Mouse (Mus musculus) testis, adult 2 months (tissue): ENCODE measurements around the gene Sgms2. TPM values are rescaled to one million over a fixed set of nuclear protein-coding genes. Genes with fewer than 3 reads are reported as not detected.

Source experiments
- H3K27ac ChIP-seq: fragments of 200-500 bp; 2 replicates; pipeline ENCODE4 v1.5.1; 2012; ENCODE audit warnings: low read depth, low read length; ENCODE audit not compliant: control insufficient read depth, insufficient read depth
- H3K27me3 ChIP-seq: fragments of 200-500 bp; 2 replicates; pipeline ENCODE4 v1.6.1; 2012; ENCODE audit warnings: mild to moderate bottlenecking, low read length, moderate library complexity; ENCODE audit not compliant: control insufficient read depth, insufficient read depth
- H3K36me3 ChIP-seq: fragments of 200-500 bp; 2 replicates; pipeline ENCODE4 v1.6.1; 2012; ENCODE audit warnings: mild to moderate bottlenecking, low read length; ENCODE audit not compliant: control insufficient read depth, insufficient read depth
- H3K4me1 ChIP-seq: fragments of 200-500 bp; 2 replicates; pipeline ENCODE4 v1.6.1; 2012; ENCODE audit warnings: low read length; ENCODE audit not compliant: control insufficient read depth, insufficient read depth
- H3K4me3 ChIP-seq: fragments of 200-500 bp; 2 replicates; pipeline ENCODE4 v1.5.1; 2012; ENCODE audit warnings: low read depth, mild to moderate bottlenecking, low read length, moderate library complexity, mixed read lengths; ENCODE audit not compliant: control insufficient read depth
- CTCF ChIP-seq: fragments of 200-500 bp; IDR thresholded peaks from 2 replicates; pipeline ENCODE4 v1.5.1; 2012; ENCODE audit warnings: low read depth, mild to moderate bottlenecking, inconsistent platforms, low read length, moderate library complexity; ENCODE audit not compliant: control insufficient read depth, insufficient read depth, insufficient replicate concordance
- POLR2A ChIP-seq: fragments of 200-500 bp; IDR thresholded peaks from 2 replicates; pipeline ENCODE4 v1.6.1; 2012; ENCODE audit warnings: low read depth, mild to moderate bottlenecking, inconsistent platforms, low read length, moderate library complexity; ENCODE audit not compliant: control insufficient read depth
- polyA plus RNA-seq: library from polyadenylated mRNA; depleted of rRNA; stranded (reverse); fragments of >200 nt; gene quantifications from 2 replicates; pipeline ENCODE4 v1.2.3, GENCODE M21; 2012

The Sgms2 gene
- polyA plus RNA-seq, 1 experiment, result 48.2 TPM

DNA sequence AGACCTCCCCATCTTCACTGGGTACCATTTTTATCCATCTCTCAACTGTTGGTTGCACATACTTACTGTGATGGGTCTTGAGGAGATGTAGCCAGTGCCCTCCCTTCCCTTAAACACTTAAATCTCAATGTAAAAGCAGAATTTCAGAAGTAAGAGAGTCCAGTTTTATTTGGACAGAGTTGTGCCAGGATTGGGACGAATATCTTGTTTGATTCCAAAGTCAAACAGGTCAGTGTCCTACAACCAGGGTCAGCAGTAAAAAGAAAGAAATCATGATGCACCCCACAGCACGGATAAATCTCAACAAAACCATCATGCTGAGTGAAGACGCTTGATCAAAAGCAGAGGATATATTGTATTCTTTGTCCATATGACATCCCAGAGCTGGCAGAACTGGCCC is 183.4 kb downstream of the Sgms2 start:
- Histone ChIP-seq H3K27ac (no peak overlapping the region), H3K27me3 (no peaks in the 10 kb centered on the region), H3K4me3 (no peak overlapping the region), H3K4me1 (peaks cover 2% of the 10 kb centered on the region; the same call in 1 of the 2 replicates), H3K36me3 (no peaks in the 10 kb centered on the region)
- TF ChIP-seq POLR2A (no peak), CTCF (no peak)

GRCm38 (mm10) chr3:131306255-131306654 is 185.0 kb downstream of the Sgms2 start:
- no peak overlapping the region for H3K4me3 ChIP-seq
- no peaks in the 10 kb centered on the region for H3K36me3 ChIP-seq
- no peaks in the 10 kb centered on the region for H3K27me3 ChIP-seq
- no peak overlapping the region for H3K27ac ChIP-seq
- H3K4me1 ChIP-seq, result peaks cover 2% of the 10 kb centered on the region; the same call in 1 of the 2 replicates
- TF ChIP-seq POLR2A, result no peak
- TF ChIP-seq CTCF, result no peak

- no peak for TF ChIP-seq POLR2A
- H3K4me3 ChIP-seq, result peak overlapping the region; percentile 86
- H3K27ac ChIP-seq, result no peak overlapping the region
- H3K36me3 ChIP-seq, result no peaks in the 10 kb centered on the region
- peaks cover 2% of the 10 kb centered on the region; the same call in 1 of the 2 replicates for H3K4me1 ChIP-seq
- no peaks in the 10 kb centered on the region for H3K27me3 ChIP-seq
These were observed 187.9 kb downstream of the Sgms2 start for GRCm38 (mm10) chr3:131303320-131303714.

DNA sequence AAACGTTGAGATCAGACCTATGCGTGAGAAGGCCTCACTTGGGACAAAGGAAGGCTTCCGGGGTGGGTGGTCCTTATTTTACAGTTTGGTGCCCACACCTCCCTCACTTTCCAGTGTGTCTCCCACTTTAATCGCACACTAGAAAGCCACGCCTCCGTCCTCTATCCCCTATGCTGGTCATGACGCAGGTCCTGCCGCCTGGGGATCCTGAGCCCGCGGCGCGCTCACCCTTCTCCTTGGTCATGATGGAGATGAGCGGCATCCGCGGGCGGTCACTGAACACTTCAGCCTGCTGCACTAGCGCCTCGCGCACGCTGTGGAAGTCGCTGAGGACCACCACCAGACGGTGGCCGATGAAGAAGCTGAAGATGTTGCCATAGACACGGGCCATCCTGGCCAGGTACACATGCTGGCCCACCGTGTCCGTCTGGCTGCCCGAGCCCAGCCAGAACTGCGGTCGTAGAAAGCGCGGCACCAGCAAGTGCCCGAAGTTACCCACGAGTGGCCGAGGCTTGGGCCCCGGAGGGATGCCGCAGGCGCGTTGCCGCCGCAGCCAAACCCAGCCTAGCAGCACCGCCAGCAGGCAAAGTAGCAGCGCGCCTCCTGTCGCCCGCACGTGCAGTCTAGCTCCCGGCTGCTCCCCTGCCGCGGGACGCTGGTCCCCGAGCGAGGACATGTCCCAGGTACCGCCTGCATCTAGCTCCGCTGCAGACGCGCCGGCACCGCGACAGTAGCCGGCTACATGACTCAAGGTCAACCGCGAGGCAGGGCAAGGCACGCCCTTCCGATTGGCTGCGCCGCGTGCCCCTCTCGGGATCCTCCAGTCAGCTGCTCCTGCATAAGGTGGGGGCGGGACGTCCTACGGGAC is 188.5 kb downstream of the Sgms2 start, which contains the start of gene Cyp2u1:
Gene Cyp2u1 (minus strand): TSS at position 776 of the 868 bp plus-strand sequence.
- peaks cover 2% of the 10 kb centered on the region; the same call in 1 of the 2 replicates for H3K4me1 ChIP-seq
- TF ChIP-seq POLR2A (0 out of 2 replicates have a peak, but pooled peaks have one; percentile 9), CTCF (no peak)
- H3K27ac ChIP-seq, result no peak within 1 kb of the TSS
- H3K27me3 ChIP-seq, result no peaks in the 10 kb centered on the region
- H3K36me3 ChIP-seq, result no peaks in the 10 kb centered on the region
- H3K4me3 ChIP-seq, result peak within 1 kb of the TSS; percentile 86

DNA sequence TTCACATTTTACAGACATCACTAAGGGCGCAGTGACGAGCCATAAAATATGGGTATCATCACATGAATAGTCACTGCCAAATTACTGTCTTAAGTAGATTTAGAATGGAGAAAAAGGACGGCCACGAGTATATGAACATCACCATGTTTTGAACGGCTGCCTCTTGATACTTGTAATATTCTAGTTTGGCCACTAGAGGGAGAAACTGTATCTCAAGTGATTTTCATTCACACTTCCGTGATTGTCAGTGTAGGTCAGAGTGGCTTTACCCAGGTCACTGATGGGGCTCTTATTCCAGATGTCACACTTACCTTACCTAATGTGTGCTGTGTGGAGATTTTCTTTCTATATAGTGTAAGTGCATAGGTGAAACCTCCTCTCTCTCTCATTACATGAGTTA is 191.3 kb downstream of the Sgms2 start:
- H3K4me3 ChIP-seq, result no peak overlapping the region
- TF ChIP-seq POLR2A, result no peak
- TF ChIP-seq CTCF, result no peak
- H3K27me3 ChIP-seq, result no peaks in the 10 kb centered on the region
- peaks cover 2% of the 10 kb centered on the region; the same call in 1 of the 2 replicates for H3K4me1 ChIP-seq
- no peaks in the 10 kb centered on the region for H3K36me3 ChIP-seq
- H3K27ac ChIP-seq, result no peak overlapping the region

- H3K36me3 ChIP-seq, result no peaks in the 10 kb centered on the region
- no peak for TF ChIP-seq CTCF
- TF ChIP-seq POLR2A, result no peak
- no peak overlapping the region for H3K27ac ChIP-seq
- no peaks in the 10 kb centered on the region for H3K27me3 ChIP-seq
- H3K4me1 ChIP-seq, result peaks cover 2% of the 10 kb centered on the region; the same call in 1 of the 2 replicates
- H3K4me3 ChIP-seq, result no peak overlapping the region
These were observed 192.1 kb downstream of the Sgms2 start for GRCm38 (mm10) chr3:131299078-131299477.

GRCm38 (mm10) chr3:131296893-131297292 is 194.3 kb downstream of the Sgms2 start:
- Histone ChIP-seq H3K27me3 (no peaks in the 10 kb centered on the region), H3K27ac (no peak overlapping the region), H3K4me3 (no peak overlapping the region), H3K4me1 (no peaks in the 10 kb centered on the region), H3K36me3 (no peaks in the 10 kb centered on the region)
- TF ChIP-seq CTCF (no peak), POLR2A (no peak)
